Mouse (Mus musculus) kidney, adult 2 months (tissue): Measurements from ENCODE around the gene Ccr8.

Experiments used
- CTCF ChIP-seq: fragments of 200-500 bp; conservative IDR thresholded peaks from 2 replicates; pipeline ENCODE4 v1.5.1; 2011; ENCODE audit warnings: low read depth, mild to moderate bottlenecking, control low read depth, low read length, moderate library complexity, mixed read lengths; ENCODE audit not compliant: insufficient read depth, insufficient read length
- POLR2A ChIP-seq: fragments of 200-500 bp; IDR thresholded peaks from one replicate; pipeline ENCODE4 v1.6.1; 2011; ENCODE audit warnings: low read depth, low read length, control low read depth

GRCm38 (mm10) chr9:120081247-120081646, 10.7 kb upstream of the Ccr8 start:
- 0 out of 2 replicates have a peak, but pooled peaks have one; percentile 16 for TF ChIP-seq CTCF
- TF ChIP-seq POLR2A: no peak
